Mouse (Mus musculus) embryonic facial prominence, embryonic 15.5 days (tissue): ENCODE measurements around the gene Efcab8. TPM values are rescaled to one million over a fixed set of nuclear protein-coding genes. Genes with fewer than 3 reads are reported as not detected.

ENCODE experiments used
- ATAC-seq: fragments of 200-750 bp; cut with Nextera tagmentation; 2 replicates; pipeline ENCODE4 v1.8.0; 2017; ENCODE audit warnings: low read depth, moderate TSS enrichment; ENCODE audit not compliant: insufficient number of reproducible peaks, low FRiP score, low TSS enrichment
- H3K27ac ChIP-seq: fragments of 300-500 bp; sonication (generic); replicated peaks from 2 replicates; pipeline ENCODE4 v1.5.1; 2015; ENCODE audit warnings: mild to moderate bottlenecking, inconsistent platforms
- H3K27me3 ChIP-seq: fragments of 300-500 bp; sonication (generic); 2 replicates; pipeline ENCODE4 v1.6.1; 2015; ENCODE audit warnings: inconsistent platforms
- H3K36me3 ChIP-seq: fragments of 300-500 bp; sonication (generic); 2 replicates; pipeline ENCODE4 v1.6.1; 2015; ENCODE audit warnings: mild to moderate bottlenecking, inconsistent platforms
- H3K4me1 ChIP-seq: fragments of 300-500 bp; sonication (generic); 2 replicates; pipeline ENCODE4 v1.6.1; 2015; ENCODE audit warnings: inconsistent platforms
- H3K4me2 ChIP-seq: fragments of 300-500 bp; sonication (generic); replicated peaks from 2 replicates; pipeline ENCODE4 v1.6.1; 2015; ENCODE audit warnings: mild to moderate bottlenecking, inconsistent platforms
- H3K4me3 ChIP-seq: fragments of 300-500 bp; sonication (generic); replicated peaks from 2 replicates; pipeline ENCODE4 v1.5.1; 2015; ENCODE audit warnings: mild to moderate bottlenecking, inconsistent platforms
- H3K9ac ChIP-seq: fragments of 300-500 bp; sonication (generic); 2 replicates; pipeline ENCODE4 v1.6.1; 2015; ENCODE audit warnings: inconsistent platforms
- H3K9me3 ChIP-seq: fragments of 300-500 bp; sonication (generic); replicated peaks from 2 replicates; pipeline ENCODE4 v1.6.1; 2016; ENCODE audit warnings: inconsistent platforms
- WGBS: fragments of 180-500 bp; shearing (Covaris S2); methylation state at CpG from one replicate; pipeline ENCODE4 v1.1.7; 2015; 5-methylcytosine and 5-hydroxymethylcytosine counted together
- polyA plus RNA-seq: library from polyadenylated mRNA; unstranded; fragments of >200 nt; fragmentation: Nextera tagmentation; extraction: Ambion mirVana; gene quantifications from 2 replicates; pipeline ENCODE4 v1.2.1, GENCODE M21; 2015

The Efcab8 gene
- polyA plus RNA-seq, 1 experiment from 2014 or later = not detected

DNA sequence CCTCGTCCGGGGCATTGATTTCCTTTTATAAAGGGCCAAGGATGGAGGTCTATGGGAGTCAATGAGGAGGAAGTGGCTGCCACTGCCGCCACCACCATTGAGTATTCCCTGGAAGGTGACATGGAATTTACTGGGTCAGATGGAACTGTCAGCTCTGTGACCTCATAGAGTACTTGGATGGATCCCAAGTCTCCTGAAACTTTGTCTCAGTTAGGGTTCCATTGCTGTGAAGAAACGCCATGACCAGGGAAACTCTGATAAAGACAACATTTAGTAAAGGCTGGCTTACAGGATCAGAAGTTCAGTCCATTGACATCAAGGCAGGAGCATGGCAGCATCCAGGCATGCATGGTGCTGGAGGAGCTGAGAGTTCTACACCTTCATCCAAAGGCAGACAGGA is 91.3 kb downstream of the Efcab8 start, which contains the start of gene Sun5:
Gene Sun5 (minus strand): TSS at position 101 of the 400 bp plus-strand sequence.
- no peak for ATAC-seq
- H3K36me3 ChIP-seq = no peaks in the 10 kb centered on the region
- H3K27ac ChIP-seq = no peak within 1 kb of the TSS
- no peak within 1 kb of the TSS for H3K4me3 ChIP-seq
- H3K9ac ChIP-seq = no peak within 1 kb of the TSS
- H3K27me3 ChIP-seq = no peaks in the 10 kb centered on the region
- no peaks in the 10 kb centered on the region for H3K9me3 ChIP-seq
- no peaks in the 10 kb centered on the region for H3K4me1 ChIP-seq
- H3K4me2 ChIP-seq = no peak within 1 kb of the TSS
- WGBS = 84% methylated on average over 4 of the region's 4 CpGs

DNA sequence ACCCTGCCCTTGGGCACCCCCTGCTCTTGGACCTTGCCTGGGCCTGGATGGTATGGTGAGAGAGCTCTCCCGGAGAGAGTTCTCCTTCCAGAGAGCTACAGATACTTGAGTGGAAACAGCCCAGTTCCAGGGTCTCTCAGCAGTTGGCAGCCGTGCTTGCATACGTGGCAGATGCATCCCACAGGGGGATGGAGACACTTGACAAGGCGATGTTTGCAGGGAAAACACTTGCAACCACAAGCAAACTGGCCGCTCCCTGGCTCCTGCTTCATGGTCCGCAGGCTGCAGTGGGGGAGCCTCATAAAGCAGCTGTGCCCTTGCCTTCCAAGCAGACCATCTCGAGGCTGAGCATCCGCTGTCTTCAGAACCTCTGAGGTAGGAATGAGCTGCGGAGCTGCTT is 95.0 kb downstream of the Efcab8 start, which contains the start of gene Bpifb2:
Gene Bpifb2 (plus strand): TSS at position 301 of the 400 bp plus-strand sequence.
- H3K4me3 ChIP-seq = no peak within 1 kb of the TSS
- 64% methylated on average over 9 of the region's 9 CpGs for WGBS
- no peaks in the 10 kb centered on the region for H3K27me3 ChIP-seq
- no peak within 1 kb of the TSS for H3K9ac ChIP-seq
- no peak for ATAC-seq
- no peak within 1 kb of the TSS for H3K27ac ChIP-seq
- H3K9me3 ChIP-seq = no peaks in the 10 kb centered on the region
- no peak within 1 kb of the TSS for H3K4me2 ChIP-seq
- no peaks in the 10 kb centered on the region for H3K4me1 ChIP-seq
- H3K36me3 ChIP-seq = no peaks in the 10 kb centered on the region

Other genes with a start within 250 kb of the Efcab8 start
- gene Nol4l, start 250.0 kb upstream of the Efcab8 start, polyA plus RNA-seq = 9.4 and 10.3 TPM in 2 replicates
- 79.0 TPM in 2 replicates for gene Commd7, start 147.2 kb upstream of the Efcab8 start, polyA plus RNA-seq
- 7.7 and 8.4 TPM in 2 replicates for gene Dnmt3b, start 130.5 kb upstream of the Efcab8 start, polyA plus RNA-seq
- gene Dnmt3c, start 83.3 kb upstream of the Efcab8 start, polyA plus RNA-seq = 0.08 TPM in 1 of 2 replicates, not detected in the other
- 200 and 207 TPM in 2 replicates for gene Mapre1, start 38.7 kb upstream of the Efcab8 start, polyA plus RNA-seq
- not detected in 2 replicates for gene Sun5, start 91.2 kb downstream of the Efcab8 start, polyA plus RNA-seq
- gene Bpifb2, start 95.1 kb downstream of the Efcab8 start, polyA plus RNA-seq = not detected in 2 replicates
- gene Bpifb6, start 120.5 kb downstream of the Efcab8 start, polyA plus RNA-seq = not detected in 2 replicates
- gene Bpifb3, start 138.3 kb downstream of the Efcab8 start, polyA plus RNA-seq = 0.21 and 0.34 TPM in 2 replicates
- not detected in 2 replicates for gene Bpifb4, start 158.3 kb downstream of the Efcab8 start, polyA plus RNA-seq
- gene Bpifa6, start 195.0 kb downstream of the Efcab8 start, polyA plus RNA-seq = 0.11 TPM in 1 of 2 replicates, not detected in the other
- gene Bpifa2, start 228.3 kb downstream of the Efcab8 start, polyA plus RNA-seq = 0.46 TPM in 1 of 2 replicates, not detected in the other